Mouse (Mus musculus) C2C12 (cell line): ENCODE results near the gene Dcun1d5. TPM values are rescaled to one million over a fixed set of nuclear protein-coding genes. Genes with fewer than 3 reads are reported as not detected.
A peak's percentile ranks its signal among the peaks of the same experiment; 100 is the strongest.
"Not testable (repeated sequence)": the region's sequence is repeated elsewhere in the genome, so short reads cannot be mapped to it uniquely, and the experiment has no call there.

Experiments
- H3K27me3 ChIP-seq: one replicate; pipeline ENCODE4 v1.6.1; 2011; ENCODE audit not compliant: control insufficient read depth, insufficient read depth, insufficient read length
- H3K36me3 ChIP-seq: one replicate; pipeline ENCODE4 v1.6.1; 2011; ENCODE audit not compliant: control insufficient read depth, insufficient read depth
- H3K4me3 ChIP-seq: one replicate; pipeline ENCODE4 v1.5.1; 2011; ENCODE audit warnings: mild to moderate bottlenecking, control low read depth; ENCODE audit not compliant: poor library complexity, insufficient read depth, severe bottlenecking
- H3K79me2 ChIP-seq: one replicate; pipeline ENCODE4 v1.6.1; 2011; ENCODE audit not compliant: control insufficient read depth, insufficient read depth
- H3K79me3 ChIP-seq: one replicate; pipeline ENCODE4 v1.6.1; 2011; ENCODE audit warnings: low read depth, control low read depth
- H3ac ChIP-seq: one replicate; pipeline ENCODE3; 2011; ENCODE audit warnings: low read depth; ENCODE audit not compliant: control insufficient read depth, insufficient read length
- CEBPB ChIP-seq: IDR thresholded peaks from one replicate; pipeline ENCODE4 v1.6.1; 2011; ENCODE audit warnings: low read depth, mild to moderate bottlenecking, control low read depth, moderate library complexity
- CTCF ChIP-seq: IDR thresholded peaks from one replicate; pipeline ENCODE4 v1.5.1; 2011; ENCODE audit not compliant: control insufficient read depth, insufficient read depth, insufficient read length
- FOSL1 ChIP-seq: IDR thresholded peaks from one replicate; pipeline ENCODE4 v1.8.0; 2011; ENCODE audit warnings: mild to moderate bottlenecking, low read length; ENCODE audit not compliant: poor library complexity, insufficient read depth, severe bottlenecking
- MAX ChIP-seq: IDR thresholded peaks from one replicate; pipeline ENCODE4 v1.6.1; 2011; ENCODE audit warnings: mild to moderate bottlenecking, control low read depth
- MYOD1 ChIP-seq: IDR thresholded peaks from one replicate; pipeline ENCODE4 v1.6.1; 2011; ENCODE audit warnings: low read depth; ENCODE audit not compliant: control insufficient read depth, insufficient read length
- MYOG ChIP-seq: IDR thresholded peaks from one replicate; pipeline ENCODE4 v1.6.1; 2011; ENCODE audit not compliant: control insufficient read depth, insufficient read length; ENCODE audit errors: extremely low read depth
- USF1 ChIP-seq: IDR thresholded peaks from one replicate; pipeline ENCODE4 v1.6.1; 2011; ENCODE audit warnings: low read depth, mild to moderate bottlenecking, control low read depth, moderate library complexity
- polyA plus RNA-seq: library from polyadenylated mRNA; unstranded; fragments of >200 nt; fragmentation: generic; extraction: Trizol; gene quantifications from one replicate; pipeline ENCODE4 v1.2.1, GENCODE M21; 2012; ENCODE audit warnings: missing spikeins

Dcun1d5 gene
- polyA plus RNA-seq, 1 experiment: 52.0 TPM

DNA sequence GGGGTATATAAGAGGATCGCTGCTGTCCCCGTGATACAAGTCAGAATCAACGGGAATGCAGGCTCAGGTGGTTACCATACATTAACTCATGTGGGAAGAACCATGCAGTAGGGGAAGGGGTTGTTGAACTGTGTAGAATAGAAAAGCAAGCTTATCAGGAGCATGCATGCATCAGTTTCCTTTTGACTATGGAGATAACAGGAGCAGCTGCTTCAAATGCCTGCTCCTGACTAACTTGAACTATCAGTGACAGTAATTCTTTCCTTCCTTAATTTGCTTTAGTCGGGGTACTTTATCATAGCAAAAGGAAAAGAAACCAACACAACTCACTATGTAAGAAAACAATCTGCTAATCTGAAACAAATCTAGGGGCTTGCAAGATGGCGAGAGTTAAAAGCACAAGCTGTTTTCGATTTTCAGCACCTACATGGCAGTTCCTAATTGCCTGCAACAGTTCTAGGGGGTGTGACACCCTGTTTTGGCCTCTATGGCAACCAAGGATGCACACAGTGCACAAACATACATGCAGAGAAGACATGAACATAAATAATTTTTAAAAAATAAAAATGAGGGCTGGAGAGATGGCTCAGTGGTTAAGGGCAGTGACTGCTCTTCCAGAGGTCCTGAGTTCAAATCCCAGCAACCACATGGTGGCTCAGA is 16.9 kb upstream of the Dcun1d5 start:
- Histone ChIP-seq H3K79me2 (no peaks in the 10 kb centered on the region), H3ac (no peak overlapping the region), H3K36me3 (no peaks in the 10 kb centered on the region), H3K4me3 (no peak overlapping the region), H3K79me3 (no peaks in the 10 kb centered on the region), H3K27me3 (no peaks in the 10 kb centered on the region)
- TF ChIP-seq CTCF (no peak), CEBPB (no peak), USF1 (no peak), MAX (no peak), MYOG (no peak), MYOD1 (no peak), FOSL1 (no peak)

- TF ChIP-seq USF1: no peak
- Histone ChIP-seq H3K4me3 (no peak overlapping the region), H3K36me3 (no peaks in the 10 kb centered on the region), H3K79me3 (no peaks in the 10 kb centered on the region), H3K79me2 (no peaks in the 10 kb centered on the region), H3K27me3 (no peaks in the 10 kb centered on the region), H3ac (no peak overlapping the region)
Measured at GRCm38 (mm10) chr9:7173756-7174155, 10.6 kb upstream of the Dcun1d5 start.

DNA sequence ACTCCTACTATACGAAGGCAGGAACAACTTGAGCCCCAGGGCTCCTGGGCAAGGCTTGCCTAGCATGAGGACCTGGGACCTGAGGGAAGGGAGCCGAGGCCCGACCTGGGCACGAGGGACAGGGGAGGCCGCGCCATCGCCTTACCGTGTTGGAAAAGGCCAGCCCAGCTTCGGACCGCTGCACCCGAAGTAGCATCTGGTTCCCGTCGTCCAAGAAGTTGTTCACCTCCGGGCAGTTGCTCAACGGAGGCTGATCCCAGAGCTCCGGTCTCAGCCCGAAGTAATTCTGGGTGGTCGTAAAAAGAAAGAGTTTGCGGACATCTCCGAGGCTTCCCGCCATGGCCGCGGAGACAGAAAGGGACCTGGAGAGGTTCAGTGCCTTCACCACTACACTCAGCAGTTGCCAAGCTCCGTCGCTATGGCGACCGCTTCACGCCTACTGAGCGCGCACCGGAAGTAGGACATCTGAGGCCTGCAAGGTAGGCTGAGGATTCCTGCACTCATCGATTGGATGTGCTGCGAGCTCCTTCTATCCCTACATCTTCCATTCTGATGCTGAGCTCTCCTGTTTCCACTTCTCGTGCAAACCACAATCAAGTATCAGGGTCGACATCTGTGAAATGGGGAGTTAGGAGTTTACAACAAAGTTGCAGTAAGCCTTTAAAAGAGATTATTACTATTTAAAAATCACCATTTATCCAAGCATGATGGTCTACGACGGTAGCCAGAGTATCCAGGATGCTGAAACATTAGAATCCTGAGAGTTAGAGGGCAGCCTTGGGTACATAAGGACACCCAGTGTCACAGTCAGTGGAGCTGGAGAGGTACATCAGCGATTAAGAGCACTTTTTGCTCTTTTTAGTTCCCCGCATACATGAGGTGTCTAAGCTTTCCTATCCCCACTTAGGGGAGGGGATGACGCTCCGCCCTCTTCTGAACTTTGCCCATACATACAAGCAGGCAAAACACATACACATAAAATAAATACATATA is 7.4 kb upstream of the Dcun1d5 start:
- no peaks in the 10 kb centered on the region for H3K27me3 ChIP-seq
- H3K79me2 ChIP-seq: no peaks in the 10 kb centered on the region
- H3K4me3 ChIP-seq: peak overlapping the region; percentile 29
- no peaks in the 10 kb centered on the region for H3K36me3 ChIP-seq
- TF ChIP-seq MYOG: no peak
- TF ChIP-seq USF1: no peak
- no peak for TF ChIP-seq MYOD1
- no peak for TF ChIP-seq CTCF
- TF ChIP-seq FOSL1: no peak
- no peak for TF ChIP-seq CEBPB
- TF ChIP-seq MAX: no peak
- no peak overlapping the region for H3ac ChIP-seq
- peaks cover under 1% of the 10 kb centered on the region for H3K79me3 ChIP-seq

- H3ac ChIP-seq: peak overlapping the region; percentile 79
- H3K79me2 ChIP-seq: peaks cover 76% of the 10 kb centered on the region
- H3K4me3 ChIP-seq: peak overlapping the region; percentile 80
- H3K36me3 ChIP-seq: peaks cover 16% of the 10 kb centered on the region
- peaks cover 42% of the 10 kb centered on the region for H3K79me3 ChIP-seq
- TF ChIP-seq USF1: no peak
- no peak for TF ChIP-seq MYOD1
- TF ChIP-seq MYOG: no peak
- no peak for TF ChIP-seq CTCF
- TF ChIP-seq CEBPB: no peak
- no peak for TF ChIP-seq MAX
- no peak for TF ChIP-seq FOSL1
- no peaks in the 10 kb centered on the region for H3K27me3 ChIP-seq
Measured at GRCm38 (mm10) chr9:7184897-7185291, 574 bp downstream of the Dcun1d5 start.

GRCm38 (mm10) chr9:7190694-7191093 is 6.4 kb downstream of the Dcun1d5 start:
- not testable (repeated sequence) for H3ac ChIP-seq, H3K4me3 ChIP-seq, H3K27me3 ChIP-seq
- H3K79me2 ChIP-seq: peaks cover 52% of the 10 kb centered on the region
- peaks cover 24% of the 10 kb centered on the region for H3K36me3 ChIP-seq
- peaks cover 28% of the 10 kb centered on the region for H3K79me3 ChIP-seq

- H3K27me3 ChIP-seq: no peaks in the 10 kb centered on the region
- H3K36me3 ChIP-seq: peaks cover 17% of the 10 kb centered on the region
- H3K4me3 ChIP-seq: no peak overlapping the region
- TF ChIP-seq FOSL1: no peak
- no peak for TF ChIP-seq MYOD1
- TF ChIP-seq MAX: no peak
- TF ChIP-seq CEBPB: no peak
- TF ChIP-seq MYOG: no peak
- TF ChIP-seq CTCF: no peak
- no peak for TF ChIP-seq USF1
- H3ac ChIP-seq: no peak overlapping the region
- H3K79me3 ChIP-seq: no peaks in the 10 kb centered on the region
- H3K79me2 ChIP-seq: no peaks in the 10 kb centered on the region
Measured at GRCm38 (mm10) chr9:7216240-7216639, 31.9 kb downstream of the Dcun1d5 start.
